Mouse (Mus musculus) myocyte (in vitro differentiated cells): ENCODE measurements at regions not wholly inside any gene's neighbourhood (a gene's known extent, or its start where the extent isn't known, plus 50 kb on each side); places are given as distances from the start of the nearest gene placed in this dataset.
A peak's percentile ranks its signal among the peaks of the same experiment; 100 is the strongest.

Source experiments
- H3K27me3 ChIP-seq: one replicate; pipeline ENCODE4 v1.6.1; 2011; ENCODE audit not compliant: control insufficient read depth, insufficient read depth, insufficient read length
- H3K36me3 ChIP-seq: one replicate; pipeline ENCODE4 v1.6.1; 2011; ENCODE audit not compliant: control insufficient read depth, insufficient read depth
- H3K4me2 ChIP-seq: one replicate; pipeline ENCODE4 v1.6.1; 2011; ENCODE audit warnings: low read depth, control low read depth
- H3K4me3 ChIP-seq: one replicate; pipeline ENCODE4 v1.5.1; 2011; ENCODE audit warnings: mild to moderate bottlenecking, control low read depth, moderate library complexity
- H3K79me2 ChIP-seq: one replicate; pipeline ENCODE4 v1.6.1; 2011; ENCODE audit not compliant: control insufficient read depth, insufficient read depth
- H3ac ChIP-seq: one replicate; pipeline ENCODE4 v1.6.1; 2011; ENCODE audit not compliant: control insufficient read depth, insufficient read length
- CEBPB ChIP-seq: IDR thresholded peaks from 2 replicates; pipeline ENCODE4 v1.6.1; 2011; ENCODE audit warnings: mild to moderate bottlenecking, moderate library complexity; ENCODE audit not compliant: poor library complexity, insufficient read depth, severe bottlenecking
- E2F4 ChIP-seq: IDR thresholded peaks from one replicate; pipeline ENCODE4 v1.6.1; 2011; ENCODE audit warnings: mild to moderate bottlenecking, control low read depth, moderate library complexity; ENCODE audit not compliant: insufficient read depth
- MAX ChIP-seq: IDR thresholded peaks from one replicate; pipeline ENCODE4 v1.6.1; 2011; ENCODE audit warnings: low read depth, mild to moderate bottlenecking, control low read depth
- MYOD1 ChIP-seq, 3 experiments: IDR thresholded peaks; one replicate each; pipeline ENCODE4 v1.6.1; 2011; ENCODE audit warnings: control low read depth in 2 of 3, low read depth in 2 of 3, mild to moderate bottlenecking in 2 of 3, moderate library complexity in 1 of 3; ENCODE audit not compliant: insufficient read length in 2 of 3, control insufficient read depth in 1 of 3
- MYOG ChIP-seq, 3 experiments: IDR thresholded peaks; one replicate each; pipeline ENCODE4 v1.6.1; 2011; ENCODE audit warnings: control low read depth in 2 of 3, low read depth in 2 of 3, mild to moderate bottlenecking in 2 of 3; ENCODE audit not compliant: insufficient read length in 2 of 3, control insufficient read depth in 1 of 3, insufficient read depth in 1 of 3
- POLR2A ChIP-seq: IDR thresholded peaks from one replicate; pipeline ENCODE4 v1.6.1; 2011; ENCODE audit warnings: low read depth, mild to moderate bottlenecking, control low read depth, moderate library complexity; ENCODE audit not compliant: insufficient read length
- POLR2AphosphoS2 ChIP-seq: IDR thresholded peaks from one replicate; pipeline ENCODE4 v1.6.1; 2011; ENCODE audit warnings: low read depth, control low read depth; ENCODE audit not compliant: insufficient read length
- REST ChIP-seq: IDR thresholded peaks from one replicate; pipeline ENCODE4 v1.6.1; 2011; ENCODE audit warnings: mild to moderate bottlenecking, control low read depth, moderate library complexity; ENCODE audit not compliant: insufficient read depth, insufficient read length
- SRF ChIP-seq: IDR thresholded peaks from one replicate; pipeline ENCODE4 v1.6.1; 2011; ENCODE audit warnings: low read depth; ENCODE audit not compliant: control insufficient read depth, insufficient read length
- TCF12 ChIP-seq: IDR thresholded peaks from one replicate; pipeline ENCODE4 v1.6.1; 2011; ENCODE audit warnings: mild to moderate bottlenecking, control low read depth; ENCODE audit not compliant: poor library complexity, insufficient read depth, severe bottlenecking
- TCF3 ChIP-seq: IDR thresholded peaks from one replicate; pipeline ENCODE4 v1.6.1; 2011; ENCODE audit warnings: low read depth, control low read depth; ENCODE audit not compliant: insufficient read length
- USF1 ChIP-seq: IDR thresholded peaks from one replicate; pipeline ENCODE4 v1.6.1; 2011; ENCODE audit warnings: low read depth, mild to moderate bottlenecking, control low read depth, moderate library complexity

- no peak for TF ChIP-seq POLR2AphosphoS2
- TF ChIP-seq USF1 = no peak
- no peak for TF ChIP-seq TCF3
- TF ChIP-seq REST = no peak
- no peak for TF ChIP-seq SRF
- no peak for TF ChIP-seq MYOD1 (IDR thresholded peaks at IDR 0.05; ENCODE audit: control insufficient read depth in 1 of 3, insufficient read length in 2 of 3, low read depth in 2 of 3)
- TF ChIP-seq MAX = no peak
- TF ChIP-seq TCF12 = no peak
- TF ChIP-seq CEBPB = no peak
- TF ChIP-seq POLR2A = no peak
- TF ChIP-seq MYOG (IDR thresholded peaks at IDR 0.05; ENCODE audit: control insufficient read depth in 1 of 3, insufficient read depth in 1 of 3, insufficient read length in 2 of 3, low read depth in 2 of 3) = no peak
- no peak for TF ChIP-seq E2F4
- no peak overlapping the region for H3K4me3 ChIP-seq
- H3K79me2 ChIP-seq = no peaks in the 10 kb centered on the region
- H3K27me3 ChIP-seq = no peaks in the 10 kb centered on the region
- H3K4me2 ChIP-seq = peak overlapping the region; percentile 22
- H3ac ChIP-seq = no peak overlapping the region
- no peaks in the 10 kb centered on the region for H3K36me3 ChIP-seq
These were observed 154.8 kb upstream of the Gmds start for GRCm38 (mm10) chr13:32493309-32493708.

- no peak for TF ChIP-seq TCF12
- H3K36me3 ChIP-seq = no peaks in the 10 kb centered on the region
- no peak overlapping the region for H3K4me3 ChIP-seq
- no peak overlapping the region for H3K4me2 ChIP-seq
- H3ac ChIP-seq = no peak overlapping the region
- no peaks in the 10 kb centered on the region for H3K27me3 ChIP-seq
- H3K79me2 ChIP-seq = no peaks in the 10 kb centered on the region
These were observed 154.0 kb upstream of the Gmds start for GRCm38 (mm10) chr13:32492566-32492965.

- H3K27me3 ChIP-seq = no peaks in the 10 kb centered on the region
- H3K4me2 ChIP-seq = no peak overlapping the region
These were observed 143.0 kb upstream of the Gmds start for GRCm38 (mm10) chr13:32481444-32482058.

GRCm38 (mm10) chr13:32480029-32480428, 141.5 kb upstream of the Gmds start:
- no peak overlapping the region for H3ac ChIP-seq
- TF ChIP-seq CEBPB (no peak), TCF12 (no peak), TCF3 (no peak), MYOG (IDR thresholded peaks at IDR 0.05; ENCODE audit: control insufficient read depth in 1 of 3, insufficient read depth in 1 of 3, insufficient read length in 2 of 3, low read depth in 2 of 3) (no peak), POLR2AphosphoS2 (no peak), MYOD1 (IDR thresholded peaks at IDR 0.05; ENCODE audit: control insufficient read depth in 1 of 3, insufficient read length in 2 of 3, low read depth in 2 of 3) (no peak), E2F4 (no peak), MAX (no peak), USF1 (no peak), REST (no peak), SRF (no peak), POLR2A (no peak)
- H3K4me3 ChIP-seq = no peak overlapping the region
- no peaks in the 10 kb centered on the region for H3K79me2 ChIP-seq
- H3K27me3 ChIP-seq = no peaks in the 10 kb centered on the region
- peak overlapping the region; percentile 25 for H3K4me2 ChIP-seq
- H3K36me3 ChIP-seq = no peaks in the 10 kb centered on the region

More at GRCm38 (mm10) chr13:32481444-32482058, 143.0 kb upstream of the Gmds start:
- Histone ChIP-seq H3ac (no peak overlapping the region), H3K79me2 (no peaks in the 10 kb centered on the region), H3K4me3 (no peak overlapping the region), H3K36me3 (no peaks in the 10 kb centered on the region)
- no peak for TF ChIP-seq USF1
- no peak for TF ChIP-seq MYOD1 (IDR thresholded peaks at IDR 0.05; ENCODE audit: control insufficient read depth in 1 of 3, insufficient read length in 2 of 3, low read depth in 2 of 3)
- no peak for TF ChIP-seq POLR2AphosphoS2
- no peak for TF ChIP-seq MYOG (IDR thresholded peaks at IDR 0.05; ENCODE audit: control insufficient read depth in 1 of 3, insufficient read depth in 1 of 3, insufficient read length in 2 of 3, low read depth in 2 of 3)
- TF ChIP-seq TCF3 = no peak
- no peak for TF ChIP-seq E2F4

DNA sequence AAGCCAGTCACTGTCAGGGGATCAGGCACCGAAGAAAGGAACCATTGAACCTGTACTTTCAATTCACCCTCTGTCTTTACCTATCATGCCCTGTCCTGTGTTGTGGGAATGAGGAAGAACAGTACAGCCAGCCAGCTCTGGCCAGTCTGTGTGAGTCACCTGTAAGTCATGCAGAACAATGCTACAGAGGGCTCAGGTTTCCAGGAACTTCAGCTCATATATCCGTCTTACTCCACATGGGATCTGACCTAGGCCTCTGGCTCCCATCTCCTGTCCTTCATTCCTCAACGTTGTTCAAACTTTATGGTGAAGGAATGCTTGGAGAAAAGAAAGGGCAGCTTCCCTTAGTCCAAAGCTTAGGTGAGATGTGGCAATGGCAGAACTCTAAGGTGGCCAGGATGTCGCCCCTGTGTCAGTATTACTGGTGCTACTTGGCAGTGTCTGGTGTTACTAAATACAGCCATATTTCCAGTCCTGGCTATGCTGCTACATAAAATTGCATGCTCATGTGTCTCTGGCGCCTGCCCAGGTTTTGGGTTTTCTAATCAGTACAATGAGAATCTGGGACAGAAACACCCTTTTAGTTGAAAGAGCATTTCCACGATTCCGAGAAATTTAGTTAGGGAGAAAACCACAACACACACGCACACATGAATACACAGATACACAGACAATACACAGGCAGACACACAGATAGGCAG, 140.7 kb upstream of the Gmds start:
- H3K27me3 ChIP-seq = no peaks in the 10 kb centered on the region
- peak overlapping the region; percentile 25 for H3K4me2 ChIP-seq
- TF ChIP-seq MYOD1 (IDR thresholded peaks at IDR 0.05; ENCODE audit: control insufficient read depth in 1 of 3, insufficient read length in 2 of 3, low read depth in 2 of 3) (no peak), USF1 (no peak), SRF (no peak)
- no peak overlapping the region for H3ac ChIP-seq
- no peak overlapping the region for H3K4me3 ChIP-seq
- no peaks in the 10 kb centered on the region for H3K79me2 ChIP-seq
- H3K36me3 ChIP-seq = no peaks in the 10 kb centered on the region
